Mouse (Mus musculus): ENCODE measurements around the gene Zcchc2. TPM values are rescaled to one million over a fixed set of nuclear protein-coding genes. Genes with fewer than 3 reads are reported as not detected.

The Zcchc2 gene
- 1 to 10 TPM; 7.7 to 8.9 TPM for total RNA-seq (2021)
- long read RNA-seq, experiment 1, full-length matches to known transcripts: 1 of 6 reads
- long read RNA-seq, experiment 1, partial matches to known transcripts: 0 of 6 reads
- long read RNA-seq, experiment 1, other reads (novel, unspliced or antisense): 5 of 6 reads
- long read RNA-seq, experiment 2, partial matches to known transcripts: 1 of 7 reads
- long read RNA-seq, experiment 2, other reads (novel, unspliced or antisense): 6 of 7 reads

DNA sequence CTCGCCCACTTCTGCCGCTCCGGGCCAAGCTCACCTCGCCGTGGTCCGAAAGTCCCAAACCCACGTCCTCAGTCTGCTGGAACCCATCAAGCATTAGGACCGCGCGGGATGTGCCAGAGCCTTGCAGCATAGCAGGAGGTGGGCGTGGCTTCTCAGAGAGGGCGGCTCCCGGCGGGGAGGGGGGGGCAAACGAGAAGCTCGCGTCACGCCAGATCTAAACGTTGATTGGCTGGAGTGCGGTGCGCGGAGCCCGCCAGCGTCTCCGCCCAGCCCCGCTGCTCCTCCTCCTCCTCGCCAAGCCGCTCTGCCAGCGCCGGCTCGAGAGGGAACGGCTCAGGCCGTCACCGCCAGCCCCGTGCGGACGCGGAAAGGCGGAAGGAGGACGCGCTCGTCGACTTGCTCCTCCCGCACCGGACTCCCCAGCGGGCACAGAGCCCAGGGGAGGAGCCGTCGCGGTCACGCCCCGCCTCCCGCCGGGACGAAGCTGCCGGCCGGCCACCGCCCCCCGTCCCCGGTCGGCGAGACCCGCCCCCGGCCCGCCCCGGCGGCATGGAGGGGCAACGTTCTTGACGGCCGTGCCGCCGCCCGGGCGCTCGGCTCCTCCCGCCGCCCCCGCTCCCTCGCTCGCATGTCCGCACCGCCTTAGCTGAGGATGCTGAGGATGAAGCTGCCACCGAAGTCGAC is at the start of gene Zcchc2:
TSS of gene Zcchc2 (plus strand) at position 269 of the 684 bp plus-strand sequence.
- DNase-seq (ENCODE audit: low spot score in 2 of 2): peak; percentile 98 to 100

DNA sequence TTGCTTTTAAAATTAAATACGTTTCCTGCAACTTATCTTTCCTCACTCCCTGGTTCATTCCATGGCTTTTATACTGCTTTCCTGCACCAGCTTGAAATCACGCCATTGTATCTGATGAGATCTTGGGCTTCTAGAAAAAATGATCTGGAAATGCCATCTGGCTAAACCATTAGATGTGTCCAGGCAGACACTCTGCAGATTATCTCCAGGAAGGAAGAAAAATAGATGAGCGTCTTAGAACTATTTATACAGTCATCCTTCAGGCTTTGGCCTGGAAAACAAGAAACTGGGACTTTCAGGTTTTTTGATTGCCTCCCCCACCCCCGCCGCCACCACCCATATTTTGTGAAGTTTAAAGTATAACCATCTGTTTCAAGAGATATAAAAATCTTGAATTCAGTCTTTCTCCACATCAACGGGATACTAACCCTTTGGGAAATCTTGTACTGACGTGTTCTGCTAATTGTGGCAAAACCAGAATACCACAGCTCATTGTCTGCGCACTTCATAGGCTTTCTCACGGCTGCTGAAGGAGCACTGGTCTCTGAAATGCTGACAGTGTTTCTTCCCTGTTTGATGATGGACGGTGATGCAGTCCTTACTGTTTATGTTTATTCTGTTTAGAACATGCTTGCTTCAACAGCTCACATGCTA is 45.2 kb upstream of the Zcchc2 start:
- DNase-seq (ENCODE audit: low spot score in 2 of 2): no peak

DNA sequence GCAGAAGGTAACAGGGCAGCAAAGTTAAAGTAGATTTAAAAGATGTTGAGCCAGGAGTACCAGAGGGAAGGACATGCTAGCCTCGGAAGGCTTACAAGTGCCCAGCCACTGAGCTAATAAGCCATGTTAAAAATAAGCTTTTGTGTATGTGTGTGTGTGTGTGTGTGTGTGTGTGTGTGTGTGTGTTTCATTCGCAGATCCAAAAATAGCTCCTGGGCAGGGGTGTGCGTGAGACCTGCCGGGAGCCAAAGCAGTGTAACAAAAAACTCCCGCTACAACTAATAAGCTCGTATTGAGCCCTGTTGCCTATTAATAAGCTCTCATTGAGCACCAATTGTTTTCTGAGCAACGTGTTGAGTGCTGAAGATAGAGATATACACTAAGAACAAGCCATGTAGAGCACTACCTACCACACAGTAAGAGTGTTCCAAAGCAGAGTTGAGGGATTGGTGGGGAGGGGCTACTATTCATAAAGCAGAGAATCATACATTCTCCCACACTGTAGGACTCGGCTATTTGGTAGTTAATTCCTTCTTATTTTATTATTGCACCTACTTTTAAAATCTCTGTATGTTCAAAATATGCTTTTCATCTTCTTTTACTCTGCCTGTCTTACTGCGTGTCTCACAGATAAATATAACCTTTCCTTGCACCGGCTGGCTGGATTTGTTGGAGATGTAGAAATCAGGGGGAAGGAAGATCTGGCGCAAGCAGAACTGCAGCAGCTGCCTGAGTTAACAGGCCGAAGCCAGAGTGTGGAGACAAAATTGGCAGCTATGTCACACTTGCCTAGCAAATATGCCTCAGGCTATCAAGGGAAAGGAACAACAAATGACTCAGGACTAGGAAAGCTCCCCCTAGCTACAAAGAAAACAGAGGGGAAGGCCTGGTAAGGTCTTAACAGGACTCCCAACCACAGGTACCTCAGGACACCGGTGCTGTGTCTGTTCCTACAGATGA is 43.3 kb upstream of the Zcchc2 start:
- DNase-seq (ENCODE audit: low spot score in 2 of 2): peak in 1 of 2 experiments; percentile 28

DNA sequence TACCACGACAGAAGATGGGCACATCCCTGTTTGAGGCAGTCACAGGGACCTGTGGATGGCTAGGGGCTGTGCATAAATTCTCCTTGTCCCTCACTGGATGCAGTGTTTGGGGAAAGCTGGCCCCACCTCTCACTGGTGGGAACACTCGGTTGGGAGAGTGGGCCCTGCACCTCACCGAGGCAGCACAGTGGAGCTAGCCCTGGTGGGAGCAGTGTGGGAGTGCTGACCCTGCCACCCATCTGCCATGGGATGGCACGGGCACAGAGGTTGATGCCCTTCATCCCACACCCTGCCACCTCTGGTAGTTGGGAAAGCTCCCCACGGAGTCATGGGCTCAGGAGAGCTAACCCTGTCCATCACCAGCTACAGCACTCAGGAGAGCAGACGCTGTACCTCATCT is 41.9 kb upstream of the Zcchc2 start:
- DNase-seq (ENCODE audit: low spot score in 2 of 2): no peak

DNA sequence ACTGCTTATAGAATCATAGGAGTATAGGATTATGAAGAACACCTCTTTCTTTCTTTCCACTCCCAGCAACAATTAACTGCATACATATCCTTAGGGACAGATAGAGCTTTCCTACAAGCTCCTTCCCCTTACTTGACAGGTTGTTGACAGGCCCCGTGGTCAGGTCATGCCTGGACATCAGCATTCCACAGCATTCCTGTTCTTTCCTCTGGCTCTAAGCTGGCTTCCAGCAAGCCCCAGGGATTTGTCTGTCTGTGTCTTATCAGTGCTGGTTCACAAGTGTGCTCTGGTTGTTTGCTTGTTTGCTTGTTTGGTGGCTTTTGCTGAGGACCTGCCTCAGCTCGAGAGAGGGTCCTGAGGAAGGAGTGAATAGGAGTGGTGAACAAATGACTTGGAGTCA is 36.6 kb upstream of the Zcchc2 start:
- DNase-seq (ENCODE audit: low spot score in 2 of 2): no peak

DNA sequence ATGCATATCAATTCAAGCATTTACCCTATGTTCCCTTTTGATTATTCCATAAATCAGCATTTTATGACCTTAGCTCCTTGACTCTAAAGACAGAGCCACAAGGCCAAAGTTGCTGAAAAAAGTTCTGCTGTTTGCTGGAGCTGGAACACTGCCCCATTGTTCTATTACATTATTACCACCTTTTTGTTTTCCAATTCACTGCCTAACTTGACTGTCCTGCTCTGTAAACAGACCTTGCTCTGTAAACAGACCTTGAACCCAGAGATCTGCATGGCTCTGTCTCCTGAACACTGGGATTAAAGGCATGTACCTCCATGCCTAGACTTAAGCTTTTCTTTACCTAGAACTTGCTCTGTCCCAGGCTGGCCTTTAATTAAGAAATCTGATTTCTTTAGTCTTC is 36.2 kb upstream of the Zcchc2 start:
- no peak for DNase-seq (ENCODE audit: low spot score in 2 of 2)

DNA sequence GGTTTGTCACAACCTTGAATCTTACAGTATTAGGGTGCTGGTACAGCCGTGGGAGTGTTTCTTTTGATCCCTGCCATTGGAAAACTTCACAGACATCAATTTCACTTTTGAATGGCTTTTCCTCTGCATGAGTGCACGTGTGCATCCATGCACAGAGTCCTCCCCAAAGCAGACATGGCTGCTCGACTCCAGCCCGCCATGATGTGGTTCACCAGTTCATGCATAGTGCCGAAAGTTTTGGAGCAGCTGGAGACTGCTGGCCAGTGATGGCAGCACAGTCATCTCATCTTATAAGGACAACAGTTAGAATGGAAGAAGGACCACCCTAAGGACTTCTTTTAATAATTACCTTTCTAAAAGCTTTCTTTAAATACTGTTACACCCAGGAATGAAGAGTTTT is 34.1 kb upstream of the Zcchc2 start:
- DNase-seq (ENCODE audit: low spot score in 2 of 2): no peak

DNA sequence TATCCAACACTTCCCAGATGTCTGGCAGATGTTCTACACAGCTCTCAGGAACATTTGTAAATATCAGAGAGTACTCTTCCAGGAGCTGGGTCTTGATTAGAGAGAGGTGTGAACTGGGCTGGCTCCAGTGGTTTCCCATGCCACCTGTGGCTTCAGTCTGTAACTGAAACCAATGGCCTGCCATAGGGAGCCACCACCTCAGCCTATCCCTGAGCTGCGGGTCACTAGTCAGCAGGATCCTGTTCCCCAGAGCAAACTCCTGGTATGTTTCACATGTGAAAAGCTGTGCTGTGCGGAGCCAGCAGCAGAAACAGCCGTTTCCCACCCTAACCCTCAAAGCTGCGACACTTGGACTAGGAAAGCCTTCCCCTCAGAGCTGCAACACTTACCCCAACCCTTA is 28.7 kb upstream of the Zcchc2 start:
- DNase-seq (ENCODE audit: low spot score in 2 of 2): no peak

DNA sequence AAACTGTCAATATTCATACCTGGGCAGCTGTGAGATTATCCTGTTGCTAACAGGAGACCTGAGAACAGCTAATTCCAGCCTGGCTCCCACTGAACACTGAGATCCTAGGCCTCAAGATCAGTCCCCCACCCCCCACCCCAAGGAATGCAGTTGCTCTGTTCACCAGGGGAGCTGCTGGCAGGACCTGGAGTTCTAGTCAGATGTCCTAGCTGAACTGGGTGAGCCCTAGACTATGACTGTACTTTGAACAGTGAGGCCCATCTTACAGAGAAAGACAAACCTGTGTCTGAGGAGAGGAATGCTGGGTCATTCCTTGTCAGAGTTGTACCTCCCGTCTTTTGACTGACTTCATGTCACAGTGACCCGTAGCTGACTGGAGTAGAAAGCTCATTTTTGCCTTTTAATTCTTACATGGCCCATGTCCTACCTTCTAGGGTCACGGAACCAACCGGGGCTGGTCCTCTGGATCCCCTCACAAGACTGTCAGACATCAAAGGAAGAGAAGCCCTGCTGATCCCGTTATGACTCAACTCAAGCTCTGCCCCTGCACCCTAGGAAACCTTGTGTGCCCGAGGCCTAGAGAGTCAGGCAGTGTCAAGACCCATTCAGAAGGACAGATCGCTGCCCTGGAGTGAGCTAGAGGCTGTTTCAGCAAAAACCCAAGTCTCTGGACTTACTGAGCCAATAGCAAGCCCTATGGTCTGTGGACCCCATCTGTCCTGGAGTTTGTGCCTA is 28.0 kb upstream of the Zcchc2 start:
- DNase-seq (ENCODE audit: low spot score in 2 of 2): no peak

DNA sequence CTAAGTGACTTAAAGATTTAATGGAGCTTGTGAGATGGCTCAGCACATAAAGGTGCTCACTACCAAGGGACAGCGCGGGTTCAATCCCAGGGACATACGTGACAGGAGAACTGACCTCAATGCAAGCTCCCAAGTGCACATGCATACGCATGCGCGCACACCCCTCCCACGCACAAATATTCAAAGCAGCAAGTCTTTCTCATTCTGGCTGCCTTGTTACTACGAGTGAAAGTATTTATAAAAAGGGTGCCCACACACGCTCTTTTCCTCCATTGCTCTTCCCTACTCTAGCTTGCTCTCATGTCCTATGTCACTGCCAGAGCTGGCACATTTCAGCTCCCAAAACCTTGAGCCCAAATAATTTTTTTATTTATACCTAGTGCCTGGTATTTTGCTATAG is 27.4 kb upstream of the Zcchc2 start:
- DNase-seq (ENCODE audit: low spot score in 2 of 2): no peak

DNA sequence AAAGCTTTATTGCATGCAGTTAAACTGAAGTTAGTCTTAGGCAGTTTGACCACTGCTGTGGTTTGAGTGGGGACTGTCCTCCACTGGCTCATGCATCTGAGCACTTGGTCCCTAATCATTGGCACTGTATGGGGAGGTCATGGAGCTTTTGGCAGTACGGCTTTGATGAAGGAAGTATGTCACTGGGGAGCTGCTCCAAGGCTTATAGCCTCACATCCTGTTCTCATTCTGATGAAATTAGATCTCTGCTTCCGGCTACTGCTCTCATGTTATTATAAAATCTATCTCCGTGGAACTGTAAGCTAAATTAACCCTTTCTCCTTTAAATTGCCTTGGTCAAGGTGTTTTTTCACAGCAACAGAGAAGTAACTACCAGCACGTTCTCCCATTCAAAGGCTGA is 25.7 kb upstream of the Zcchc2 start:
- DNase-seq (ENCODE audit: low spot score in 2 of 2): no peak

DNA sequence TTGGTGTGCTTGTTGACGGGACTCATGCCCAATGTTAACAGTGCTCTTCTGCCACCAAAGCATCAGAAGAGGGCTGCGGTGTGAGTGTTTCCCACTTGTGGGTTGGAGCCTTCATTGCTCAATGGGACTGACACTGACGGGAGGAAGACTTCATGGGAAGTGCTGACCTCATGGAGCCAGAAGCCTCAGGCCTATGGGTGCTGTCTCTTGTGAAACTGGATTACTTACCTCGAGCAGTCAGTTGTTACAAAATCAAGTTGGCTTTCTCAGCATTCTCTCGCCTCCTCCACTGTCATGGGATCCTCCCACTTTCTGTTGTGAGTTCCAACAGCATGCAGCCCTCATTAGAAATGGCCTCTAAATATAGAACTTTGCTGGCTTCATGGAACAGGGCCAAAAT is 25.0 kb upstream of the Zcchc2 start:
- DNase-seq (ENCODE audit: low spot score in 2 of 2): no peak

DNA sequence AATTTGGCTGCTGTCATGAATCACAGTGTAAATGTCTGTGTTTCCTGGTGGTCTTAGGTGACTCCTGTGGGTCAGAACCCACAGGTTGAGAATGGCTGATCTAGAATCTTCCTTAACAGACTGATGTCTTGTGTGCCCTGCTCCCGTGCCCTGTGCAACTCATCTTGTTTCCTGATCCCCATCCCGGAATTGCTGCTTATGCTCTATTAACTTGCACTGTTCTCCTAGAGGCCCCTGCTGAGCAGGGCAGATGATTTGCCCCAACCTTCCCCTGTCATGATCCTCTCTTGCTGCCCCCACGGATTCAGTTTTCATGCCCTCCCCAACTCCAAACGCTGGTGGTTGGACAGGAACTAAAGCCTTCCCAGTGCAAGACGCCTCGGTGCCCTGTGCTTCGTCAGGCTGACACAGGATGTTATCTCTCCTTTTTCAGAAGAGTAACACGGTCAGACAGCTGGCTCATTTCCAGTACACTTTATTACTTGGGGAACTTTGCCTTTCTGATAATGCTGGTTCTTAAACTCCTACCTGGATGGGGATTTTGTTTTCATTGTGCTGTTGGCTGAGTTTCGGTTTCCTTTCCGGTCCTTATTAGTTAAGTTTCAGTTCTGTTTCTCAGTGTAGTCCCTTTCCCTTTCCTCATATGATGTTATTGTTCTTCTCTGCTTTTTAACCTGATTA is 18.6 kb upstream of the Zcchc2 start:
- DNase-seq (ENCODE audit: low spot score in 2 of 2): no peak

DNA sequence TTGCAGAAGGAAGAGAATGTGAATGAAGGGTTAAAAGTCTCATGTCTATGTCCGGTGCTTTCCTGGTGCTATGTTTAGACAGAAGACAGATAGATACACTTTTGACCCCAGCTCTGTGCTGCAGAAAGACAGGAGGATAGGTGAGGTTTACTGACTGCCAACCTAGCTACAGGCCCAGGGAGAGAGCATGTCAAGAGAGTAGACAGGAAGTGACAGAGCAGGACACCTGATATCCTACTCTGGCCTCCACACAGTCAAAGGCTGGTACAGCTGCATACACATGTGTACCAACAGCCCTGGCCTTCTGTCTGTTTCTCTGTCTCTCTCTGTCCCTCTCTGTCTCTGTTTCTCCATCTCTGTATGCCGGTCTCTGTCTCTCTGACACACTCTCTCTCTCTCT is 16.2 kb upstream of the Zcchc2 start:
- no peak for DNase-seq (ENCODE audit: low spot score in 2 of 2)

DNA sequence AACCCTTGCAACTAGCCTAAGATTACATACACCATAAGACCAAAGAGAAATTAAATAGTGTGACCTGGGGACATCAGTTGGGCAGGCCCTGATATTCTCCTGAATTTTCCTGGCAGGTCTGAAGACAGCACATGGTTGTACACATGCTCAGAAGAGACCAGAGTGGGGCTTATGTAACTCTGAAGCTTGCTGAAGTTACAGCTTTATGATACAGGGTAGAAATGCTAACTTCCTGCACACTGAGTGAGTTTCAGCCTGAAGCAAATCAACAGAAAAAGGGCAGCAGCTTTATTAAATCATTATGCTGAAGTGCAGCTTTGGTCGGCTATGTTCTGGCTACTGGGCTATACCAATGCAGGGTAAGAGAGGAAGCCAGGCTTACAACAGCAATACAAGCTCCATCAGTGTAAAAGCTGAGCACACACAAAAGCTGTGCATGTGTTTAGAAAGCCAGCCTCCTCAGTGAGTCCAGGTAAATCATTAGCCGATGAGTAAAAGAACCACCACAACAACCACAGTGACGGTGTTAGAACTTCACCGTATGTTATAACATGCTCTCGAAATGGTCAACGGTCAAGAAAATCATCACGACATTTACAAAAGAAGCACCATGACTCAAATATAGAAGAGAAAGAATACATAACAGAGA is 12.6 kb upstream of the Zcchc2 start:
- DNase-seq (ENCODE audit: low spot score in 2 of 2): no peak

DNA sequence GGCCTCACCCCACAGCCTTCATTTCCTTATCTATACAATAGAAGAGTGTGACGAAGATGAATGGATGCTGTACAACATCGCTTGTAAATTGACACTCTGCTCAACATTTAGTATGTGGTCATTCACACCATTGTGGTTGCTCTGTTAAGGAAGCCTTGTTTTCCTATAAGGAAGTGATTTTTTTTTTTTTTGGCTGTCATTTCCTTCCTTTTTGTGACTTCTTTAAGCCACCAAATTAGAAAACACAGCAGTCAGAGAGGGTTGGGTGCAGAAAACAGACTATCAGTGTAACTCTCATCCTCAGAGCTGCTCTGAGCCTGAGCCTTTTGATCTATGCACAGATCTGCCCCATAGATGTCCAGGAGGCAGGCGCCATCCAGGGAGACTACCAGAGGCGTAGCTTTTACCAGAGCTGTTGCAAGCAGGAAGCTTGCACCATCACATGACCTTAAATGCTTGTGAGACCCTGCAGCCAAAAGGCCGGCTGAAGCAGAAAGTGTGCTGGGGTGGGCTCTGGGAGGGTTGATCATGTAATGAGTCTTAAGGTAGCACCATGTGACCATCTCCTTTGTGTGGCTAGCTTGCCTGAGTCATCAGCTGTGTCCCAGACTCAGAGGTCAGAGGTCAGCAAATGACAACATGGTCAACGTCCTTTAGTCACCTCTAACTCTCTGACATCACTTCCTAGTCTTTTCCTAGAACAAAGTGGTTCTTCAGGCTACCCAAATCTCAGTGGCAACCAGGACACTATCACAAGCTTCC is 9.2 kb upstream of the Zcchc2 start:
- no peak for DNase-seq (ENCODE audit: low spot score in 2 of 2)

DNA sequence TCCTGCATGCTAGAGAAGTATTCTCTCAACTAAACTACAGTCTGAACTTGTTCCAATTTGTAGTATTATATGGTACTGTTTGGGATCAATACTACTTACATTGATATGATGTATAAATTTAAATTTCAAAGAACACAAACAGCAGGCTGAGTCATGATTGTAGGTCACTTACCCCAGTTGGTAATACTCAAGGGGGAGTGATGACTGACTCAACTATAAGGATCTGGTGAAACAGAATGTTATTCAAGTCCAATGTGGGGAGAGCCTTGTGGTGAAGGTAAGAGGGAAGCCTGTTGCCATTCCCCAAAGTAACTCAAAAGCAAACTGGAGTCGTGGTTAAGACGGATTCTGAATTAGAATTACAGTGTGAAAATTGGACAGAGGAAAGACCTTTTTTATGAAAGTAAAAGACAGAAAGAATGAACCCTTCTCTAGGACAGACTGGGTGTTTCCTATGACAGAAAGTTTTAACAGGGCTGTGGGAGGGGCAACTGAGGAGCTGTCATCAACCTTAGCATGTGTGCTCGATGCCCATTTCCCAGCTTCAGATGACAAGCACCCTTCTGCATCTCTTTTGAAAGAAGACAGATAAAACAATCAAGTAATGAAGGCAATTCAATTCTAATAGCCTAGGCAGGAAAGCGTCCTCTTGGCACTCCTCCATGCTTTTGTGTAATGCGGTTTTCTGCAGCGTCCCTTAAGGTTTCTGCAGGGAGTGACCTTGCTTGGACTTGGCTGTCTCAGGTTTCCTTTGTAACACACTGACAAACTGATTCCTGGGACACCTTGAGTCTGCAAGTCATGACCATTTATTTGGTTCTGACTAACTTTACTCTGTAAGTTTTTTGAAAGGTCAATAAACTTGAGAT is 7.5 kb upstream of the Zcchc2 start:
- peak in 1 of 2 experiments; percentile 15 for DNase-seq (ENCODE audit: low spot score in 2 of 2)

DNA sequence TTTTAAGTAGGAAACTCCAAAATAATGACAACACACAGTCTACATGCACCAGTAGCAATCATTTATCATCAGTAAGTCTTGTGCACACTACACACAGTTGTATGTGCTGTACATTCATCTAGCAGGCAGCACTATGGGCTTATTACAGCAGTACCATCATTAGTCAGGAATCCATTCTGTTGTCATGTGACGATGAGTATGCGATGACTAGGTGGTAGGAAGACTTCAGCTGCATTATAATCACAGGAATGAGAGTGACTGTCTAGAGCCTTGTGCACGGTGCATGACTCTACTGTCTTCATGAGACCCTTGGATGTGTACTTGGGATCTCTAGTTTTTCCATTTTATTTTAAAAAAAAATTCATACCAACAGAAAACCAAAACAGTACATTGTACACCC is 6.0 kb upstream of the Zcchc2 start:
- DNase-seq (ENCODE audit: low spot score in 2 of 2): no peak
